30 mouse cellular contexts compared by ENCODE assay signal in genomic region chr14:117324214-117324613, GRCm38 (mm10).
"Had no signal": no experiment of that assay in that cellular context is flagged by ENCODE, and none has a peak within 500 bp of the region (broad histone marks: within the 10 kb centered on the region; RNA-seq: fewer than 3 reads in every experiment).

No protein-coding gene starts in this region.

- H3K27ac ChIP-seq: left cerebral cortex, adult 2 months; limb, embryonic 10.5 days; limb, embryonic 12.5 days; limb, embryonic 13.5 days; limb, embryonic 15.5 days; liver, embryonic 13.5 days; liver, embryonic 14.5 days; liver, embryonic 15.5 days; lung, embryonic 15.5 days; macrophage; midbrain, embryonic 10.5 days; midbrain, embryonic 12.5 days; midbrain, embryonic 13.5 days; midbrain, embryonic 15.5 days; neural tube, embryonic 12.5 days had no signal

- H3K27me3 ChIP-seq: limb, embryonic 12.5 days; limb, embryonic 13.5 days; limb, embryonic 15.5 days; liver, embryonic 13.5 days; liver, embryonic 15.5 days; lung, embryonic 15.5 days; megakaryocyte, embryonic 14.5 days; midbrain, embryonic 12.5 days; midbrain, embryonic 13.5 days; midbrain, embryonic 15.5 days; neural tube, embryonic 12.5 days had no signal

- H3K36me3 ChIP-seq: limb, embryonic 10.5 days; limb, embryonic 12.5 days; limb, embryonic 13.5 days; limb, embryonic 15.5 days; liver, embryonic 13.5 days; liver, embryonic 15.5 days; lung, embryonic 15.5 days; midbrain, embryonic 10.5 days; midbrain, embryonic 12.5 days; midbrain, embryonic 13.5 days; midbrain, embryonic 15.5 days; neural tube, embryonic 12.5 days had no signal

- H3K4me3 ChIP-seq: left cerebral cortex, adult 2 months; limb, embryonic 10.5 days; limb, embryonic 12.5 days; limb, embryonic 13.5 days; limb, embryonic 15.5 days; liver, embryonic 13.5 days; liver, embryonic 15.5 days; lung, embryonic 15.5 days; megakaryocyte, embryonic 14.5 days; midbrain, embryonic 10.5 days; midbrain, embryonic 12.5 days; midbrain, embryonic 13.5 days; midbrain, embryonic 15.5 days; myocyte; neural tube, embryonic 12.5 days had no signal

- H3K9ac ChIP-seq: limb, embryonic 12.5 days; limb, embryonic 13.5 days; limb, embryonic 15.5 days; liver, embryonic 13.5 days; liver, embryonic 14.5 days; liver, embryonic 15.5 days; lung, embryonic 14.5 days; lung, embryonic 15.5 days; midbrain, embryonic 12.5 days; midbrain, embryonic 13.5 days; midbrain, embryonic 15.5 days; neural tube, embryonic 12.5 days had no signal

- H3K4me2 ChIP-seq: limb, embryonic 12.5 days; limb, embryonic 13.5 days; limb, embryonic 15.5 days; liver, embryonic 11.5 days; liver, embryonic 13.5 days; liver, embryonic 15.5 days; lung, embryonic 14.5 days; lung, embryonic 15.5 days; midbrain, embryonic 11.5 days; midbrain, embryonic 12.5 days; midbrain, embryonic 13.5 days; midbrain, embryonic 15.5 days; neural tube, embryonic 12.5 days had no signal

- ATAC-seq: lung, postnatal 0 days; midbrain, embryonic 13.5 days; midbrain, embryonic 15.5 days; midbrain, embryonic 16.5 days had no signal

- H3K9me3 ChIP-seq: limb, embryonic 10.5 days; limb, embryonic 12.5 days; limb, embryonic 13.5 days; limb, embryonic 15.5 days; liver, embryonic 13.5 days; liver, embryonic 15.5 days; lung, embryonic 15.5 days; midbrain, embryonic 10.5 days; midbrain, embryonic 12.5 days; midbrain, embryonic 13.5 days; midbrain, embryonic 15.5 days; neural tube, embryonic 12.5 days had no signal

- DNase-seq: left cerebral cortex, postnatal 4 days; liver, embryonic 13.5 days; lung, adult 18-20 months; lung, adult 2 months; lung, embryonic 14.5 days; lung, postnatal 10 days; lung, postnatal 14 days; lung, postnatal 36 days; lung, postnatal 4 days; midbrain, embryonic 14.5 days had no signal

- H3K4me1 ChIP-seq: limb, embryonic 10.5 days; limb, embryonic 12.5 days; limb, embryonic 13.5 days; limb, embryonic 15.5 days; liver, embryonic 13.5 days; liver, embryonic 15.5 days; lung, embryonic 15.5 days; megakaryocyte, embryonic 14.5 days; midbrain, embryonic 10.5 days; midbrain, embryonic 12.5 days; midbrain, embryonic 13.5 days; midbrain, embryonic 15.5 days; neural tube, embryonic 12.5 days had no signal
